Mouse (Mus musculus): ENCODE measurements at regions not wholly inside any gene's neighbourhood (a gene's known extent, or its start where the extent isn't known, plus 50 kb on each side); places are given as distances from the start of the nearest gene placed in this dataset.

DNA sequence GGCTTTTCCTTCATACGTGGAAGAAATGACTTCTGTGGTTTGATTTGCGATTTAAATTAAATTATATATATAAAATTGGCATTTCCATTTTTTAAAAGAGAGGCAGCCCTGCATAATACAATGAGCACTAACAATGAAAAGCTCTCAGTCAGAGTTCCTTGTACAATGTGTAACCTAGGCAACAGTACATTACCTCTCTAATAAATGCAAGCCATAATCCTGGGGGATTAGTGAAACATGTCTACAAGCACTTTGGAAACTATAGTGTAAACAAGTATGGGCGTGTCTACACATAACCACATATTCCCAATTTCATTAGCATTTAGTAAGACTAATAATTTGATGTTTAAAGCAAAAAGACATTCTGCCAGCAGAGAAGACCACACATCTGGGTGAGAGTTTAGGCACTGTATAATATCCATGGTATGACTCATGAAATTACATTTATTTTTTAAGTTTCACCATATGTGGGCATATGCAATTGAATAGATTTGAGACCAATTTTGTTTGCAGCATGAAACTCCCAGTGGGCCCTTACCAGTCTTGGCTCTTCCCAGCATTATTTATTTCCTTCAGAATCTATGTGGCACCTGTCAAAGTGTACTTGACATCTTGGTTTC lies 130.9 kb upstream of the Sstr4 start:
- in situ Hi-C loops (cut with MseI, MboI): no loop called here

DNA sequence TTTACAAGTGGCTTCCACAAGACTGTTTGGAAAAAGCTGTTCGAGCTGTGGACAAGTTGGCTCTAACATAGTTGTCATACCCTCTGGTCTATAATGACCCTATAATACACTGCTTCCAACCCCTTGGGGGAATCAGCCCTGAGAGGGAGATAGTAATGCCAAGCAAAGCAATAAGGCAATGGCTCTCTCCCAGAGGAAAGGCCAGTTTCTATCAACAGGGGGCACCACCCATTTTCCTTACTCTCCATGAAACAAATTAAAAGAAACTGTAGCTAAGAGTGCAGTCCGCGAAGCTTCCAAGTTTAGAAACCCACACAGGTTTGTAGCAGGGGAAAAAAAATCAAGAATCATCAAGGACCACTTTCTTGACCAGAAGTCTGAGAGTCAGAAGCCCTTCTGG lies 115.9 kb upstream of the Sstr4 start:
- in situ Hi-C loops (cut with MseI, MboI): no loop called here

DNA sequence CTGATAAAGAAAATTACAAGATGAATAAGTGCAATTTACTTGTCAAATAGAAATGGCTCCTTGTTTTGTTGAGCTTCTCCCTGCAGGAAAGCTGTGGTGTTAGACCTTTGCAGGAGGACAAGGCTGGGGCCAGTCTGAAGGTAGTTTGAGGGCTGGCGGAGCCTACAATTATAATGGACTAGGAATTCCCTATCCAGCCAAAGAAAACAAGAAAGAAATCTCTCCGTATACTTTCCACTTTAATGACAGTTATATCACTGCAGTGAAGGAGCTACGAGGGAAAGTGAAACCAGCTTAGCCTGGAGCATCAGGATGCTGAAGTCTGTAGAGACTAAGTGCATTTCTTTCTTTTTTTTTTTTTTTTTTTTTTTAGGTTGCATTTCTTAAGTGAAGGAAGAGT lies 104.8 kb upstream of the Sstr4 start:
- in situ Hi-C loops (cut with MseI, MboI): no loop called here

DNA sequence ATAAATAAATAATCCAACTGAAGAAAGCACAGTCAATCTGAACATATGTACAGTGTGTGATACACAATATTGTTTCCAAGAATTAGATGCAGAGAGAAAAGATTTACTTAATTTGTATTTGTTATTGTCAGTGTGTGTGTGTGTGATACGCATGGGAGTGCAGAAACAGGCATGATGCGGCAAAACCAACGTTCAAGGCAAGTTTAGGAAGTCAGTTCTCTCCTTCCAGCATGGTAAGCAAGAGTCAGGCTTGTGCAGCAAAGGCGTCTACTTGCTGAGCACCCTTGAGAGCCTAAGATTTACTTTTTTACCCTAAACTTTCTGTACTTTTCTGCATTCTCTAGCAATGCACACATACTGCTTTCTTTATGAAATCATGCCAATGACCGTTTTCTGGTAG lies 102.7 kb upstream of the Sstr4 start:
- in situ Hi-C loops (cut with MseI, MboI): no loop called here

DNA sequence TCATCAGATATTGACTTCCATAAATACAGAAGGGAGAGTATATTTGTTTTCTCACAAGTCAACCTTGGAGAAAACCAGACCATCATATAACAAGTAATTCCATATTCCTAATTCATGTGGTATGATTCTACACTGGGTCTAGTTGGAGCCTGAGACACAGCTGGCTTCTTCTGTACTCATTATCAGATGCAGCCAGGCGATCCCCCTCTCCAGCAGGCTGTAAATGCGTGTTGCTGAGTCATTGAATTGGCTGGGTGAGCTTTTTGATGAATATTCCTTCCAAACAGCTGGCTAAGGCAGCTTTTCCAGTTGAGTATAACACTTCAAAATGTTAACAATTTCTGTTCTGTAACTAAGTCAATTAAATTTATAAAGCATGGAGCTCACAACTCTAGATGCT lies 102.2 kb upstream of the Sstr4 start:
- in situ Hi-C loops (cut with MseI, MboI): no loop called here

DNA sequence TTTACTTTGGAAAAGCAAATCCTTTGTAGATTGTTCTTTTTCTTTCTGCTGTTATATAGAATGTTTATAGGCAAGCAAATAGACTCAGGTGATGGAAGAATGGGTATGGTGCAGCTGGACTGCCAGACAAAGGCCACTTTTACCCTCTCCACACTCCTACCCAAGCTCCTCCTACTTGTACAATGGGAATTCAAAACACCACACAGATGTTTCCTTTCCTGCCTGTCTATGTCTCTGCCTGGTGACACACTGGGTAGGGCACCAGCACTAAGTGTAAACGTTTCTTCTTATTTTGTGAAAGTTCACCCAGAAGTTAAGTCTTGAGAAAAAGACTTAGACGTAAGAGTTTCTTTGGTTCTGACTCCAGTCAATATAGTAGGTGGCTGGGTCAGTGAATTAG lies 94.3 kb upstream of the Sstr4 start:
- in situ Hi-C loops (cut with MseI, MboI): no loop called here

DNA sequence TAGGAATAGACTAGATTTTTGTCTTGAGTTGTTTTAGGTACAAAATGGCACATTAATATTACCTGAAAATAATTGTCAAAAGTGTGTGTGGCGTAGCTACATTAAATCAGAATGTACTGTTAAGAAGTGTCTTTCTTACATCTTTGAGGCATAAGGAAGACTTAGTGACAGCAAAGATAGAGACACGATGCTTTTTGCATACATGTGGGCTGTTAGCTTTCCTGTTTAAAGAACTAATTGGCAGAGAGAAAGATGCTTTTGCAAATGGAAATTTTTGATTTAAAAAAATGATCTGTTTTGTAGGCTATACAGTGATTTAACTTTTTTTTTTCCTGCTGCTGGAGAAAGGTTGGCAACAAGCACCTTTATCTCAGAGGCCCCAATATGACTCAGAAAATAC lies 82.9 kb upstream of the Sstr4 start:
- in situ Hi-C loops (cut with MseI, MboI): no loop called here

DNA sequence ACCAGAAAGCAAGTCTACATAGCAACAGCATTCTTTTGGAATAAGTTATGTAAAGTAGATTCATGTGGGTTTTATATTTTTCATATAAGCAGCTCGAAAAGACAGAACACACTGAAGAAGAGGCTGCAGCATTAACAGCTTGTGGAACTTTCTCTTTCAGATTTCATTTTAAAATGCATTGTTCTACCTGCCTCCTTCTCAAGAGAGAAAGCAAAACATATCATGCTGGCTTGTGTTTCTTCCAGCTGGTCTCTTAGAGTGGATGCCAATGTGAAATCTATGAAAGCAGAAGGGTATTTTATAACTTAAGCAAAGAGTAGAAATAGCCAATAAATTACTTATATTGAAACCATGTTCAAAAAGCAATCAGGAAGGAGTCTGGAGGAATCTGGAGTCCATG lies 74.2 kb upstream of the Sstr4 start:
- in situ Hi-C loops (cut with MseI, MboI): no loop called here

DNA sequence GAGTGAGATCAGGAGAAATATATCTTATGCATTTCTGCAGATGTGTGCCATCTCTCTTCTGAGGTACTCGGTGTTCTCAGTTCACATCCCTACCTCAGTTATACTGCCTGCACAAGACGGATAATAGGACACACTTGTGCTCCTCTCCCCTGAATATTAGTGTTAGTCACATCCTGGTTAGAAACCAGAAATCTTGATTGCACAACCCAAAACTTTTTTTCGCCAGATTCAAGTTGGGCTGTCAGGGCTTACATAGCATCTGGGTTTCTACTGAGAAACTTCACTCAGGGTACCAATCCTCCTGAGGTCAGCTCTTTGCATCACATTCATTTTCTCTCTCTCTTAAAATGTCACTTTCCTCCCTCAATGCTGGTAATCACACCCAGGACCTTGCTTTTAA lies 69.8 kb upstream of the Sstr4 start:
- in situ Hi-C loops (cut with MseI, MboI): no loop called here

DNA sequence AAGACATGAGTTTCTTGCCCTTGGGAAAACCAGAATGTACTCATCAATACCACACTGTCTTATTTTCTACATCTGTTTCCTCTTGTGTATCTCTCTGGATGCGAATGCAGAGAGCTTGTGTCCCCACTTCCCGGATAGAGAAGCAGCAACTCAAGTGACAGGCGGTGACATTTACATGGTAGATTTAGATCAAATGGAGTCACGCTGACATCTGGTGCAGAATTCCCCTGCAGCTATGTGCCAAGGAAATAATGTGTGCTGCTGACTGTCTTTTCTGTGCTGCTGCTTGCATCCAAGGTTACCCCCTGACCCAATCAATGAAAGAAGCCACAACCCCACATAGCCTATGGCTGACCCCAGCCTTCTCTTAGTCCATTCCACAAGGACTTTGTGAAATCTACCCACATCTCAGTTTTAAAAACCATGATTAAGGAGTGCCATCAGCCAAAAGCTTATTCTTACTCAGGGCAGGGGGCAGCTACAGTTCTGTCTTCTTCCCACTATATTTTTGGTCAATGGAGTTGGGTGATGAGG lies 69.2 kb upstream of the Sstr4 start:
- in situ Hi-C loops (cut with MseI, MboI): no loop called here

DNA sequence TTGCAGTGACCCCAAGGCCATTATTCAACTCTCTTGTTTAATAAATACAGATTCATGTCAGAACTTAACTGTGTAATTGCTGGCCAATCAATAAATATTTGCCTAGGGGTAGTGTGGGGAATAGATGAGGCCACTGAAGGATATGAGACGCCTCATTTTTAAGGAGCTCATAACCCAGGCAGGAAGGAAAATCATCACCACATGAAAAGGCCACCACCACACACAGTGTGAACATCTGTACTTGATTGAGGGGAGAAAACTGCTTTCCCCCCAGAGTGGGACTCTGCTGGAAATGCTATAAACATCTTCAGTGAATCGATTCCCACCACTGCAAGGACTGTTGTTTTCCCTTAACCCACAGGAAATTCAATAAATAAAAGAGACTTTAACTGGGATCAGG lies 68.7 kb upstream of the Sstr4 start:
- in situ Hi-C loops (cut with MseI, MboI): no loop called here

DNA sequence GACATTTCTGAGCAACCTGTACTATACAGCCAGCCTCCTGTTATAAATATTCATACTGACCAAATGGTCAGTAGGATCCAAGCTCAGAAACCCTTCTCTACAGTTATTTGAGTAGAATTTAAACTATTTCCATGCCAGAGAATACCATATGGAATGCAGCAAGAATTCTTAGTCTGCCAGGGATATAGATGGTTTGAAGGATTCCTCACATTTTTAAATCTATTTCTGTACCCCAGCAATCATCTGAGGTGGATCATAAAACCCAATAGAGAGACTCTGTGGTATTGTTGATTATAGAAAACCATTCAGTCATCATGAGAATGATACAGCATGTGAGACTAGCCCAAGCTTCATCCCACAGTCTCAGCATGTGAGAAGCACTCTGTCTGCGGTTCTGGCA lies 67.6 kb upstream of the Sstr4 start:
- in situ Hi-C loops (cut with MseI, MboI): no loop called here

DNA sequence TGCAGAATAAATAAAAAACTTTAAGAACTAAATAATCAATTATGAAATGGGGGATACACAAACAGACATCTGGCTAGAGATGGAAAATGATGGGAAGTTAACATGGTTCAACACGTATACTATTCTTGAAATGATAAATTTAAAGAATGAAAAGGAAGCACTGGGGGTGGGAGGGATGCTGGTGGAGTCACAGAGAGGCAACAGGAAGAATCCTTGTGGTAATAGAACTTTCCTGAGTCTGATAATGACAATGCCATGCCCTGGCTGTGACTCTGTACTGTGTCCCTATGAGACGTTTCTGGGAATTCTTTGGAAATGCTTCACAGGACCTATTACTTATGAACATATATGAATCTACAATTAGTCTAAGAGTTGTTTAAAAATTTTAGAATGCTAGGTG lies 64.8 kb upstream of the Sstr4 start:
- in situ Hi-C loops (cut with MseI, MboI): no loop called here

DNA sequence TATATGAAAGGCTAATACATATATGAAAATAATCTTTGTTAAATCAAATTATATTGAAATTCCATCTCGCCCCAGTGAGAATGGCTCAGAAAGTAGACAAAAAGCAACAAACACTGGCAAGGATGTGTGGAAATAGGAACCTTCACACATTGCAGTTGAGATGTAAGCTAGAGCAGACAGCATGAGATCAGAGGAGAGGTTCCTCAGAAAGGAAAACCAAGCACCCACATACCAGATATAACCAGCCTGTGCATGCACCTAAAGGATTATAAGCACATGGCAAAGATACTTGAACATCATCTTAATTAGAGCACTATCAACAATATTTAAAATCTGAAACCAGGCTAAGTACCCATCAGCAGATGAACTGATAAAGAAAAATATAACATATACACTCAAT lies 60.6 kb upstream of the Sstr4 start:
- in situ Hi-C loops (cut with MseI, MboI): no loop called here

DNA sequence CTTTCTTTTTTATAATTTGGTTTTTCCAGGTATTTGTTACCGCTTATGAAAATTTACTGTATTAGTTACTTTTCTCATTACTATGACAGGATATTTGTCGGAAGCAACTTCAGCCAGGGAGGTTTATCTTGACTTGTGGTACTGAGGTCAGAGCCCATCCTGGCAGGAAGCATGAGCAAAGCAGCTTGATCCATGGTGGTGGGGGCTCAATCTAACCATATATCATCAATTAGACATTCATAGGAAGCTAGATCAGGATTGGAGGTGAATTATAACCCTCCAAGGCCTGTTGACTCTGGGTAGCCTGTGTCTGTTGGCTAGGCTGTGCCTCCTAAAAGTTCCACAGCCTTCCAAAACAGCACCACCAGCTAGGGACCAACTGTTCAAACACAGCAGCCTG lies 58.5 kb upstream of the Sstr4 start:
- in situ Hi-C loops (cut with MseI, MboI): no loop called here

DNA sequence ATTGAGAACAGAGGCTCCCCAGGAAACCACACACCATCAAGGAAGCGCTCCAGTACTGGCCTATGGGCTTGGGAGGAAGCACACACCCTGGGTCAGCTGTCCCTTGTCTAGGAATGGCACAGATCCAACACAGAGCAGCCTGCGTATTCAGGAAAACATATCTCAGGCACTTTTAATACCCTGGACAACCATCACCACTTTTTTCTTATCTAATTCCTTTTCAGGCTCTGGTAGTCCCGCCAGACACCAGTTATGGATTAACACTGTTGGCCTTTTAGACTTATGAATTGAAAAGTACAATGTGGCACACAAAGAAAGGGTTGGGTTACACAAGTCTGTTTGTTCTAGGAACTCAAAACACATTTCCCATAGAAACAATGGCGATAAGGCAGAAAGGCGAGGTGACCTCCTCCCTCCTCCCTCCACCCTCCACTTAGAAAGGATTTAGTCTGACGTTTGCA lies 56.8 kb upstream of the Sstr4 start:
- in situ Hi-C loops (cut with MseI, MboI): no loop called here

DNA sequence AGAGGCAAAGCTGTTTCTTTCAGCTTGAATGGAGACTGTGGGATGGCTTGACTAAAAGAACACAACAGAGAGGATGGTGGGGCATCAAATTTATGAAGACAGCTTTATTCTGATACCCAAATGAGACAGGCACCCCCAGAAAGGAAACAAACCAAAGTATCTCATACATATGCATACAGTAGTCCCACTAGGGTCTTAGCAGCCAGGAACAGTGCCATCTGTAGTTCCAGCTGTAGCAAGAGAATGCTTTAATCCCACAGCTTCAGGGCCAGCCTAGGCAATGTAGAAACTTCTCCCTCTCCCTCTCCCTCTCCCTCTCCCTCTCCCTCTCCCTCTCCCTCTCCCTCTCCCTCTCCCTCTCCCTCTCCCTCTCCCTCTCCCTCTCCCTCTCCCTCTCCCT lies 56.2 kb upstream of the Sstr4 start:
- in situ Hi-C loops (cut with MseI, MboI): no loop called here

DNA sequence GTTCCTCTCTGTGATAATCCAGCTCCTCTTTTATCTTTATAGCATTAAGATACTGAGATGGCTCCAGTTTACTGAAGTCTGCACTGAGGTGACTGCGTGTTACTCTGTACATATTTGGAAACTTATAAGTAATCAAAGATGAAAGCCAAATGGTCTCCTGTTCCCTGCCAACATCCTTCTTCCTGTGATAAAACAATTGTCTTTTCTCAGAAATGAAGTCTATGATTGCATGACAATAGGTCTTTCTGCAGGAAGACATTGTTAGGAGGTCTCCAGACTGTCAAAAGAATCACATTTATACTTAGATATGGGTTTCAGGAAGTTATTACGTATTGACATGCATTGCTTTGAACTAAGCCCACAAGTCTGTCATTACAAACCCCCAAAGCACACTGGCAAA lies 51.0 kb upstream of the Sstr4 start:
- in situ Hi-C loops (cut with MseI, MboI): no loop called here
